Mouse (Mus musculus): ENCODE results near the gene Scg3. TPM values are rescaled to one million over a fixed set of nuclear protein-coding genes. Genes with fewer than 3 reads are reported as not detected.
A peak's percentile ranks its signal among the peaks of the same experiment; 100 is the strongest.
"Not testable (repeated sequence)": the region's sequence is repeated elsewhere in the genome, so short reads cannot be mapped to it uniquely, and the experiment has no call there.

The Scg3 gene
- total and polyA plus RNA-seq, 3 experiments: 22.7 to 77.0 (median 31.2) TPM

DNA sequence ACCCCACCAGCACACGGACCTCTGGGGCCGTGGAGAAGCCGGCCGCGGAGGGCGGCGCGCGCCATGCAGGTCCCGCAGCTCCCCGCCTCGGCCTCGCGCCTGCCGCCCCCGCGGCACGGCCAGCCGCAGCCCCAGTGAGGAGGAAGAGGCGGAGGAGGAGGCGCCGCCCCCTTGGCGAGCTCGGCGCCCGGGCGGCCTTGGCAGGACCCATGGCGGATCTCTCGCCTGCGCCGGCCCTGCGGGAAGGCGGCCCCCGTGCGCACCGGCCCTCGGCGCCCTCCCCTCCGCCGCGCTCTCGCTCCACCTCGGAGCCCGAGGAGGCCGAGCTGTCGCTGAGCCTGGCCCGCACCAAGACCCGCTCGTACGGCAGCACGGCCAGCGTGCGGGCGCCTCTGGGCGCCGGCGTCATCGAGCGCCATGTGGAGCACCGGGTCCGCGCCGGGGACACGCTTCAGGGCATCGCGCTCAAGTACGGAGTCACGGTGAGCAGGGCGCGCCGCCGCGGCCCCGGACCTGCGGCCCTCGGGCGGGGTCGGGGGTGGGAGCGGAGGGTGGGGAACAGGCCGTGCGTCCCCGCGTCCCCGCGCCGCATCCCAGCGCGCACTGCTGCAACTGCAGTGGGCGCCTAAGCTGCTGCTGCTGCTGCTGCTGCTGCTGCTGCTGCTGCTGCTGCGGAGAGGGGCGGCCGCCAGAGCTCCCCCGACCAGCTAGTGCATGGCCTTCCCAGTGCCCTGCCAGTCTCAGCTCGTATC, 58.1 kb downstream of the Scg3 start, which contains the start of gene Lysmd2:
Lysmd2 (plus strand) TSS at position 186 of the 752 bp plus-strand sequence.
- DNase-seq: peak; percentile 92

DNA sequence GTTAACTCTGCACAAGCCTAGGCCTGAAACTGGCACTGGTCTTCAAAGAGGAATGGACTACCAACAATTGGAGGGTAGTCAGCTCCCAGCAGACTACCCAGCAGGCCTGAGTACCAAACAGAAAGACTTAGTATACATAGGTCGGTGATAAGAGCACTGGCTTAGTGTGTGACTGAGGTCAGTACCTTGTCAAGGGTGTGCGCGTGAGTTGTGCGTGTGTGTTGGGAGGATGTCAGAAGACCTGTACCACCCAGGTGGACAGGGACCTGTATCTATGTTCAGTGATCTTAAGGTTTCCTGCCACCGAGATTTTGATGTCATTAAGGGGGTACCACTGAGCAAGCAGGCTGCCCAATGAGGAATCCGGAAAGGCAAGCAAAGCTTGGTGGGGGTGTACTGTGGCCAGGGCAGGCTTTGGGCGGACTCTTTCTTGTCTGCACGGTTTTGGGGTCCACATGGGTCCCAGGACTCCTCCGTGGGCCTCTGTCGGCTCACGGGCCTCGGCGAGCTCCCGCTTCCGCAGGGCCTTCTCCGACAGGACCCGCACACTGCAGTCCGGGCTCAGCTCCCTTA, 58.8 kb downstream of the Scg3 start:
- no peak for DNase-seq

DNA sequence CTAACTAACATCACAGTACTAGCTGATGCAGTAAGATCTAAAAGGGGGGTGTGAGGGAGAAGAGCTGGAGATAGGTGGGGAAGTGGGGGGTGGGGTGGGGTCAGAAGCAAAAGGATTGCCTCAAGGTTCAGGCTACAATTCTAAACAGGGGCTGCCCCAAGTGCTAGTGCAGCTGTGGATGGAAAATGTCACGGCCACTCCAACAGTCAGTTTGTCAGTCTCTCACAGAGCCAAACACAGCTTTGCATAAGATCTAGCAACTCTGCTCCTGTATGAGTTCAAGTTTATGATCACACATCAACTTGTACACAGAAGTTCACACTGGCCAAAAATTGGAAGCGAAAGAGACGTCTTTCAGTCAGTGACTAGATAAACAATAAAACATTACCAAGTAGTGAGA, 62.4 kb downstream of the Scg3 start:
- DNase-seq: no peak

DNA sequence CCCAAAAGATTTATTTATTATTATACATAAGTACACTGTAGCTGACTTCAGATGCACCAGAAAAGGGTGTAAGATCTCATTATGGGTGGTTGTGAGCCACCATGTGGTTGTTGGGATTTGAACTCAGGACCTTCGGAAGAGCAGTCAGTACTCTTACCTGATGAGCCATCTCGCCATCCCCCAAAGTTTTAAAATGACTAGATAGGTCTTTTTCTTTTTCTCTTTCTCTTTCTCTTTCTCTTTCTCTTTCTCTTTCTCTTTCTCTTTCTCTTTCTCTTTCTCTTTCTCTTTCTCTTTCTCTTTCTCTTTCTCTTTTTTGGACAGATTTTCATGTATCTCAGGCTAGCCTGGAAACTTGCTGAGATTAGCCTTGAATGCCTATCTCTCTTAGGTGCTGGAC, 64.1 kb downstream of the Scg3 start:
- DNase-seq: not testable (repeated sequence)

DNA sequence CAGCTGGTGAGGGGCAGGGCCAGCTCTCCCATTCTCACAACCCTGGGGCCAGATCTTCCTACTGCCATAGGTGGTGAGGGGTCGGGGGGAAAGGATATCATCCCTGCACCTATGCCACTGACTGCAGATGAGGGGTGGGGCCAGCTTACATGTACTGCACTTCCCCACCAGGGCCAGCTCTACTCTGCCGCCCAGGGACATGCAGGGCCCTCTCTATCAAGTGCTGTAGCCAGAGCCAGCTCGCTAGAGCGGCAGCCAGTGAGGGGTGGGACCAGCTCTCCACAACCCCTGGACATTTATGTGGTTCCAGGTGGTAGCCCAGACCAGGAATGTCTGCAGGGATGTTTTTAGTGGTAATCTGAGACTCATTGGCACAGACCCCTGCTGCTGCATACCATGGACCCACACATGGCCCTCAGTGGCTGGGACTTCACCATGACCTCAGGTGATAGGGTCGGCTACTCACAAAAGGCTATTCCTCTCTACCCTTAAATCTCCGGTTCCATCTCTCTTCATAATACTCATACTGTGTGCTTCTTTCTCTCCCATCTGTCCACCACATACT, 64.9 kb downstream of the Scg3 start:
- DNase-seq: no peak

DNA sequence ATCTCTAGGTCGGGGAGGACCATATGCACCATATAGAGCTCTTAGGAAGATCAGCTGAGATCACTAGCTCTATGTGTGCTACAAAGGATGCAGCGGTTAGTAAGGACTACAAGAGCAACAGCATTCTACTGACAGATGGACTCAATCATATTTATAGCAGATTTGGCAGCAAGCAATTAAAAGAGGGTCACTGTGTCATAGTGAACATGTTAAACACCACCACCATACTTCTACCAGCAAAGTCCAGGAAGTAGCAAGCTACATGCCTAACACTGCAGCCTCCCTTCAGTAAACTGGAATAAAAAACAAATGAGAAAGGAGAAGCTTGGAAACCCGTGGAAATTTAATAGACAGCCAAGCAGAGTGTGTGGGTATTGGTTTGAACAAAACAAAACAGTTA, 67.3 kb downstream of the Scg3 start:
- no peak for DNase-seq

DNA sequence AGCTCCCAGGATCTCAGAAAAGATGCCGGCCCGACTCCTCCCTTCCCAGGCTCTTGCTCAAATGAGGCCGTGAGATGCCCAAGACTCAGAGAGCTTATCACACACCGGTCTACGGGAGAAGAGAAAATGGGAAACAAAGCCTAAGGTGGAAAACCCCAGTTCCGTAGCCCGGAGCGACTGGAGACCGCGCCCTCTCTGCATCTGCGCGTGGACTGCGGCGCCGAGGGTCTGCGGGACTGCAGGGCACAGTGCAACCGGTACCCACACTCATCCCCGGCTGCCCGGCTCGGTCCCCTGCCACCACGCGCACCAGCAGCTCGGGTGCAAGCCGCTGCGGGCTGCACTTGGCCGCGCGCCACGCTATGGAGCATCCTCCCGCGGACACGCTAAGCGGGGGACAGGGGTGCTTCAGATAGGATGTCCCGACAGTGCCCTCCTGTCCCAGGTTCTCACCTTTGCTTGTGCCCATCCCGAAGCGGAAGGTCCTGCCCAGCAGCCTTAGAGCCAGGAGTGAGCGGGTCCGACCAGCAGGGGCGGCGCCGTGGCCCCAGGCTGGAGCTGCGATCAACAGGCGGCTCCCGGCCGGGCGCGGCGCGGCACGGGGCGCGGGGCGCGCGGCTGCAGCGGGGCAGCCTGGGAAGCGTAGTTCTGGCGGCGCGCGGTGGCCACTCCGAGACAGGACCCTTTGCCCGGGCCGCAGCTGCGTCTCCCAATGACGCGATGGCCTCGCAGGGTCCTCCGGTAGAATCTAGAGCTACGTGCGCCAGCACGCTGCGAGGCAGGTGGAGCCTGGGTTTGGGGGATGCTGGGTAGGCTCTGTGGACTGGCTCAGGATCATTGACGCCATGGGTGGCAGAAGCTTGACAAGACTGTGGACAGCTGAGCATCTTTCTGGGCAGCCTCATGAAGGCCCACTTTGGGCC, 73.0 kb downstream of the Scg3 start, which contains the start of gene Tmod2:
Tmod2 (minus strand) TSS at position 755 of the 923 bp plus-strand sequence.
- peak; percentile 66 for DNase-seq

DNA sequence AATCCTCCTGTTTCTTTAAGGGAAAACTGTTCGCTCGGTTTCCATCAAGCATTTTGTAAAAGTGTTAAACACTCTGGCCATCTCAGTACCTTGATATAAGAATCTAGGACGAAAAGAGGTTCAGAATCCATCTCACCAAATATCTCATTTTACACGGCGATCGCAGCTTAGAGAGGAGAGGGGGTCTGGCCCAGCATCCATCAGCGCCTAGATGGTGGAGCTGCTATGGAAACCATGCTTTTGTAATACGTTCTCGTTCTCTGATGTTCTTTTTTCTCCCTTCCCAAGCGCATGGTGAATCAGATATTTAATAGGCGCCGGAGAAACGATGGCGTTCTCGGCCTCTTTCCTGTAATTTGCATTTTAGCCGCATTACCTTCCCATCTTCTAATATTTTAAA, 73.9 kb downstream of the Scg3 start:
- no peak for DNase-seq

DNA sequence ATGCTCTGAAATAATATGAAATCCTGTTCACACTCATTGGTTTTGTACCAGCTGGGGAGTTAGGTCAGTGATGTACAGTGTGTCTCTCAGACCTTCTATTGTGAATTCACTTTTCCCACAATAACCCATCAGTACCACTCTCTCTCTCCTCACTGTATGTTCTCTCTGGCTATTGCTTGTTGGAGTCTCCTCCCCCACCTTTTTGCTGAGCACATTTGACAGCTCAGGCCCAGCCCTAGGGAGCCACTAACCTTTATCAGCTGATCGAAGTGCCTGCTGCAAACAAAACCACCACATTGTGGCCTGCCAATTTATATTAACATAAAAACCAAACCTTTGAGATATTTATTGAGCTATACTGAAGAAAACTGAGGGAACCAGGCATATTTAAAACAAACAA, 74.4 kb downstream of the Scg3 start:
- DNase-seq: no peak

DNA sequence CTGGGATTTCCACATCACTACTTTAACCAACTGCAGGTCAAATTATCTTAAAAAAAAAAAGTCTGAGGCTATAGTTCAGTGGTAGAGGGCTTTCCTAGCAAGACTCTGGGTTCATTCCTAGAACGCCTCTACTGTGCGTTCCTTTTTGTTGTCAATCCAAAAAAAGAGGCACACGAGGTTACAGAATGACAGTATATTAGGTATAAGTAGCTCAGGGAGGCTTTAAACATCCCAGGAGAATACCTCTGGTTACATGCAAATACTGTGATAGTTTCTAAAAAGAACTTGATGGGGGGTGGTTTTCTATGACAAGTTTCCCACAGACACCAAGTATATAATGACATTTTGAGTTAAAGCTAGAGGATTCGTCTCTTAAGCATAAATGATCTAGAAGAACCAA, 76.4 kb downstream of the Scg3 start:
- no peak for DNase-seq

DNA sequence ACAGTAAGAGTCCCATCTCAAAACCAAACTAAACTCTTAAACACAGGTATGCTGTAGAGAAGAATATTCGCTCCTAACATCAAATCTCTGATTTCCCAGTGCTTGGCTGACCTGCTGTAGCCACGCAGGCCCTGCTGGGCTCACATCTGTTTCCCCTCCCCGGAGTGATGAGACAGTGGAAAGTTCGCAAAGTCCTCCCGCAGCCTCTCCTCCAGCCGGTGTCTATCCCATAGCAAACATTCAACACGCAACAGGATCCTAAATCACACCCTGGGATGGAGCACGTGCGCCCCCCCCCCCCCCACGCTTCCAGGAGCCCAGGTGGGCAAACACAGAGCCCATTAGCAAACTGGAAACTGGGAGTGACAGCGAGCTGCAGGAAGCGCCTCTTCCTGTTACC, 82.3 kb downstream of the Scg3 start:
- no peak for DNase-seq

DNA sequence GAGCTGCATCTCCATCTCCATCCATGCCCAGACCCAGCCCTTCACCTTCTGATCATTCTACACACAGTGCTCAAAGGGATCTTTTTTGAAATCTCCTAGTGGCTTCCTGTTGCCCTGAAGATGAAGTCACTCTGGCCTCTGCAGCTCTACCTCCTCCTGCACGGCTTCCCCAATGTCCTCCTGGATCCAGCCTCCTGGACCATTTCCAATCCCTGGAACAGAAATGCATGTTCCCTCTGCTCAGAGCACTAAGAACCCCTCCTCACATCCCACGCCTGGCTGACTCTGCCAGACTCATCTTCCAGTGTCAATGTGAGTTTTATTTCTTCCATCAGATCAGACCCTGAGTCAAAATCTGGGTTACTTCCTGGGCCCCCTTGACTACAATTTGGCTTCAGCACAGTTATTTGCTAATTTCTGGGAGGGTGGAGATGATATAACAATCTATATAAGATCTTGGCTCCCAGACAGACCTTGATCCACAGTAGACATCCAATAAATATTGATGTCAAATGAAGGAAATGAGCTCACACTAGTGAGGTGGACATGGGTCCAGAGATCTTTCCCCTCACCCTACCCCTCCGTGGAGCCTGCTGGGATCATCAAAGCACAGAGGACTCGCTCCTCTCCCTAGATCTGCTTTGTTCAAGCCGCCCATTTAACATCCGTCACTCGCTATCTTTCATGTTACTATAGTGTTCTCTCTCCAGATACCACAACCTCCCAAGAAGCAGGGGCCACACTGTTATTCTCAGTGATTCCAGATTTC, 83.5 kb downstream of the Scg3 start:
- no peak for DNase-seq

DNA sequence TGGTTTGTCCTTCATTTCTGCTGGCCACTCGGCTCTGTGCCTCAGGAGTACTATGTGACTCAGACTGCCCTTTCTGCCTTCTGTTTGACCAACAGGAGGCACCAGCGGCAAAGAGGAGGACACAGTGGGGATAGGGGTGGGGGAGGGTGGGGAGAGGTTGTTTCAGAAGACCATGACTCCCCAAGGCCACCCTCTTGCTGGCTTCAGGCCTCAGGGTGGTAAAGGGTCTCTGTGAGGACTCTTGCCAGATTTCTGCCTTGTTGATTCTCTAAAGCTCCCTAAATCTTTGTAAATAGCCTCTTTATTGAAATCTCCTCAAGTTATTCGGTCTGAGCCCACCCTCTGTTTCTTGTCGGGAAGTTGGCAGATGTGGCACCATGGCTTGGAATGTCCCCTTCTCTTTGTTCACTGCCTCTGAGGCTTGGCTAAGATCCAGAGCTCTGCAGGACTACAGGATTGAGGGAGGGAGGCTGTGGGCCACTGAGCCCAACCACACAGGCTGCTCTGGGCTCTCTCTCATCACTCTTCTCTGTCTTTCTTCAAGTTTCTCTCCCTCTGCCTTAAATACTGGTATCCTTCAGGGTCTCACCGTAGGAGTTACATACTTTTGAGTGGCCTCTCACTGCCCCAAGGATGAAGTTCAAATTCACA, 84.5 kb downstream of the Scg3 start:
- no peak for DNase-seq

DNA sequence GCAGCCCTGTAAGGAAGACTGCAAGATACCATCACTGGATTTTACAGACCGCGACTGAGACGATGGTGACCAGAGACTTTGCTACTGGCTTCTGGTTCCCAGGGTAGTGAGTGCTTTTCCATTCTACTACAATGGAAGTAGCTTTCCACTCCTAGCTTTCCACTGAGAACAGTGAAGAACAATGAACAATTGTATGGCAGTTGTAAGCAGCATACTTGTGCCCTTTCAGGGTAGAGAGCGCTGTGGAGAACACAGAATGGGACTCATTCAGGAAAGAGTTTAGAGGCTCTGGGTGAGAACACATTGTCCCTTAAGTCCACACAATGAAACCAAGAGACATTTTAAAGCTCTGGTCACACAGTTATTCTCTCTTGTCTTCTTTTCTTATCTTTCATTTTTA, 86.3 kb downstream of the Scg3 start:
- DNase-seq: no peak

DNA sequence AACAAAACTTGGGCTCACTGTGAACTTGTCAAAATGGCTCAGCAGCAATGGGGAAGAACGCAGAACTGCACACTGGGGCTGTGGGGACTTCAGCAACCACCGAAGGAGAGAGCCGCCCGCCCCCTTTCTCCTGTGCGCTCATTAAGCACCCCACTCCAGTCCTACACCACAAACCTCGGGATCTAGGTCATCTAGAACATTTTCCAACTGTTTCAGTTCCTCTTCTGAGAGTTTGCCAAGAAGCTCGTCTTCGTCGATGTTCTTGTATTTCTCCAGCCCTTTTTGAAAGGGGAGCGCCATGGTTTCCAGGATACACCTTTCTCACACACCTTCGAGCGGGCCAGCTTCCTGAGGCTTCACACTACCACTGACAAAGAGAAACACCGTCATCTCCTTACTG, 86.8 kb downstream of the Scg3 start:
- DNase-seq: no peak

DNA sequence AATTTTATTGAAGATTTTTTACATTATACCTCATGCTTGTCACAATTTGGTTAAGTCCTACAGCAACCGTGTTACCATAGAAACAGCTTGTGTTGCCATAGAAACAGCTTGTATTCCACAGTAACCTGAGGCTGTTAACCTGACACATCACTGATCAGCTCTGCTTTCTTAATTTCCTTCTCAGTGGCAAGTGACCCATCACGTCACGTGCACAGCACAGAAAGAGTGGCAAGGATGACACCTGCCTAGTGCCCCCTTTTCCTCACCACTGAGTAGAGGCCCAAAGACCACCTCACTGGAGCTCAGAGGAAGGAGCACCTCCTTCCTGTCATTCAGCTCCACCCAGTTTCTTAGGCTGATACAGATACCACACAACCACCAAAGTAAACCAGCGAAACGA, 90.4 kb downstream of the Scg3 start:
- no peak for DNase-seq

Other genes starting within 250 kb of the Scg3 start
- gene Leo1, start 242.5 kb downstream of the Scg3 start, total RNA-seq (2021): 10 to 100 TPM; 21.8 to 31.7 TPM
- 1.4 and 1.5 TPM in 2 replicates for gene Leo1, start 242.5 kb downstream of the Scg3 start, polyA plus RNA-seq (2012; rRNA removed)
- gene Tmod3, start 124.4 kb downstream of the Scg3 start, total RNA-seq (2021): 10 to 100 TPM; 58.6 to 63.1 TPM
- gene Tmod3, start 124.4 kb downstream of the Scg3 start, polyA plus RNA-seq (2012; rRNA removed): 4.7 and 4.8 TPM in 2 replicates
- gene Tmod2, start 72.7 kb downstream of the Scg3 start, total RNA-seq (2021): 10 to 100 TPM in 1 of 2 experiments, 1 to 10 TPM in 1; 9.4 to 14.4 TPM
- 0.51 and 0.81 TPM in 2 replicates for gene Tmod2, start 72.7 kb downstream of the Scg3 start, polyA plus RNA-seq (2012; rRNA removed)
- gene Lysmd2, start 58.3 kb downstream of the Scg3 start, total RNA-seq (2021): 10 to 100 TPM in 1 of 2 experiments, 1 to 10 TPM in 1; 10.0 to 18.3 TPM
- 30.3 and 50.1 TPM in 2 replicates for gene Lysmd2, start 58.3 kb downstream of the Scg3 start, polyA plus RNA-seq (2012; rRNA removed)
- under 1 TPM; 0.58 to 0.83 TPM for gene Bmp5, start 91.3 kb upstream of the Scg3 start, total RNA-seq (2021)
- gene Bmp5, start 91.3 kb upstream of the Scg3 start, polyA plus RNA-seq (2012; rRNA removed): 0.15 and 0.21 TPM in 2 replicates

Data from adrenal gland, adult 2 months (tissue).